Mouse (Mus musculus): ENCODE data around the gene Gdf1.
A peak's percentile ranks its signal among the peaks of the same experiment; 100 is the strongest.

Gdf1 gene

GRCm38 (mm10) chr8:70329124-70329834 lies at the start of gene Gdf1:
Gene Gdf1 (plus strand): TSS chr8:70329817.
- DNase-seq (ENCODE audit: extremely low read depth, low read depth, low spot score), result no peak

GRCm38 (mm10) chr8:70281001-70281400 lies 48.6 kb upstream of the Gdf1 start:
- no peak for DNase-seq (ENCODE audit: extremely low read depth, low read depth, low spot score)

DNA sequence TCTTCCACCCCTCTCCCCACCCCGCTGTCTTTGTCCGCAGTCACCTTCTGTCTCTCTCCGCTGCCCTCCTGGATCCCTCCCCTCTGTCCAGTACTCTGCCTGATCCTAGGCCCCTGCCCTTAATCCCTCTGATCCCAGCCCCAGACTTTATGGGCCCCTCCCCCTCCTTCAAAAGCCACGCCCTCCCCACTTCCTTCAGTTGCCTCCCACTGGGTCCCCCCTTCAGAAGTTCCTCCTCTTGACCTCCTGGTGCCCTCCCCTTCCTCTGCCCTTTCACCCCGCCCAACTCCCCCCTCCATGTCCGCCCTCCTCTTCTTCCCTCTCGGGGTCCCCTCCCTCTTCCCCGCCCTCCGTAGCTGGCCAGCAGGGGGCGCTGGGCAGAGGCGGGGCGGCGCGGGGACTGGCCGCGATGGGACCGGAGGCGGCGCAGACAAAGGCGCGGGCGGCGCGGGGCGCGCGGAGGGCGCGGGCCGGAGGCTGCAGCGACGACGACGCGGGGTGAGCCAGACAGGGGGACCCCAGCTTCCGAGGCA lies 46.9 kb upstream of the Gdf1 start, which contains the start of gene Homer3:
TSS of gene Homer3 (plus strand) at position 225 of the 533 bp plus-strand sequence.
- DNase-seq (ENCODE audit: extremely low read depth, low read depth, low spot score), result peak; percentile 18

DNA sequence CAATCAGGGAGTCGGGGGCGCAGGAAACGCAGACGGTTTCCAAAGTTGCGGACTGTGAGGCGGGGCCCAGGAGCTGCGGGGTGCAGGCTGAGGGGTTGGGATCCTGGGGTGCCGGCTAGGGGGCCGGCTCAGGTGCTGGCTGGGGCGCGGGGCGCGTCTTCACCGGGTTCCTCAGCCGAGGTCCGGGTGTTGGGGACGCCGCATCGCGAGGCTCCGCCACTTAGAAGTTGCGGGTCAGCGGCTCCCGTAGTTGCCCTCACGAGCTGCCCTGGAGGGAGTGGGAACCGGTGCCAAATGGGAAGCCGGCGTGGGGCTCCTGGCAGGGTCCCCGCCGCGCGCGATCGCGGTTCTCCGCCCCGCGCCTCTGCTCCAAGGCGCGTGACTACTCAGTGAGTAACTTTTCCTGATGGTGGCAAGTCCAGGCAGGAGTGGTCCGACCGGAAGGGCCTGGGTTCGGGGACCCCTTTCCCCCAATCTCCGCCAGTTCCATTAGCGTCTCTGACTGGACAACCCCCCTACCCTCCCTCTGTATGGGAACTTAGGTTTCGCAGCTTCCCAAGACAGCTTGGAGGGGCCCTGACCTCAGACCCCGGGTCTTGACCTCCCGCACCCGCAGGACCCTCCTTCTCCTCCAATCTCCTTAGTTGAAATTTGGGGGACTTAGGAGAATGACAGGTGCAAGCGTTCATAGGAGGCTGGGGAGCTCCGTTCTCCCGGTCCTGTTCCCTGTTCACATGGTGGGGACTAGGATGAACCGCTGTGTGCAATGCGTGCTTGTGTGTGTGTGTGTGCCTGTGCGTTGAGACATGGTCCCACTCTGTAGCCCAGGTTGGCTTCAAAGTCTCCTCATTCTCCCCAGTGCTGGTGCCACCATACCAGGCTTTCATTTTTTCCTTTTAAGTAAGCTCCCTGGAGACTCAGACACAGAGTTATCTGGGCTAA lies 46.2 kb upstream of the Gdf1 start:
- no peak for DNase-seq (ENCODE audit: extremely low read depth, low read depth, low spot score)

- DNase-seq (ENCODE audit: extremely low read depth, low read depth, low spot score), result no peak
These were observed 45.2 kb upstream of the Gdf1 start for GRCm38 (mm10) chr8:70284421-70284820.

GRCm38 (mm10) chr8:70285304-70285703 lies 44.3 kb upstream of the Gdf1 start:
- no peak for DNase-seq (ENCODE audit: extremely low read depth, low read depth, low spot score)

DNA sequence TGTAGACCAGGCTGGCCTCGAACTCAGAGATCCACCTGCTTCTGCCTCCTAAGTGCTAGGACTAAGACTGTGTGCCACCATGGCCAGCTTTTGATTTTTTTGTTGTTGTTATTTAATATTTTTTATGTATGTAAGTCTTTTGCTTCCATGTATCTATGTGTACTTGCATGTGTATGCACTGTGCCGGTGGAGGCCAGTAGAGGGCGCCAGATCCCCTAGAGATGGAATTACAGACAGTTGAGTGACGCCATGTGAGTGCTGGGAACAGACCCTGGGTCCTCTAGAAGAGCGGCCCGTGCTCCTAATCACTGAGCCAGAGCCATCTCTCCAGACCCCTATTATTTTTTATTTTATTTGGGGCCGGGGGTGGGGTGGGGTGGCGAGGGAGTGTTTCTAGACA lies 42.9 kb upstream of the Gdf1 start:
- DNase-seq (ENCODE audit: extremely low read depth, low read depth, low spot score), result no peak

GRCm38 (mm10) chr8:70293988-70294405 lies 35.6 kb upstream of the Gdf1 start:
- no peak for DNase-seq (ENCODE audit: extremely low read depth, low read depth, low spot score)

GRCm38 (mm10) chr8:70300881-70301280 lies 28.7 kb upstream of the Gdf1 start:
- no peak for DNase-seq (ENCODE audit: extremely low read depth, low read depth, low spot score)

- peak; percentile 30 for DNase-seq (ENCODE audit: extremely low read depth, low read depth, low spot score)
These were observed 27.2 kb upstream of the Gdf1 start, which contains the start of the genes Ddx49 and Cope for GRCm38 (mm10) chr8:70302358-70302890. Gene Ddx49 (minus strand): TSS chr8:70302489. Gene Cope (plus strand): TSS chr8:70302518.

DNA sequence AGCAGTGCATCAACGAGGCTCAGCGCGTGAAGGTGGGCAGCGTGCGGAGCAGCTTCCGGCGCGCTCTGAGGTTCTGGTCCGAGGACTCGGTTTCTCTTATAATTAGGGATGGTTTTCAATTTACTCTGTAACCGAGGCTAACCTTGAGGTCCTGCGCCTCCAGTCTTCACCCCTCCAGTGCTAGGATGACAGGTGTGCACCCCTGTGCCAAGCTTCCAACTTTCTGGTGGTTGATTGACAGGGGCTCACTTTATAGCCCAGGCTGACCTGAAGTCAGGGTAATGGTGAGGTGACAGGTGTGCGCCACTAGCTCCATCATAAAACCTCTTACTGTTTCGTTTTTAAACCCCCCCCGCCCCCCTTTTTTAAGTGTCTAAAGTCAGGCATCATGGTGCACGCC lies 26.7 kb upstream of the Gdf1 start:
- no peak for DNase-seq (ENCODE audit: extremely low read depth, low read depth, low spot score)

- no peak for DNase-seq (ENCODE audit: extremely low read depth, low read depth, low spot score)
These were observed 20.3 kb upstream of the Gdf1 start for GRCm38 (mm10) chr8:70309311-70309710.

- no peak for DNase-seq (ENCODE audit: extremely low read depth, low read depth, low spot score)
These were observed 16.2 kb upstream of the Gdf1 start for GRCm38 (mm10) chr8:70313399-70313798.

DNA sequence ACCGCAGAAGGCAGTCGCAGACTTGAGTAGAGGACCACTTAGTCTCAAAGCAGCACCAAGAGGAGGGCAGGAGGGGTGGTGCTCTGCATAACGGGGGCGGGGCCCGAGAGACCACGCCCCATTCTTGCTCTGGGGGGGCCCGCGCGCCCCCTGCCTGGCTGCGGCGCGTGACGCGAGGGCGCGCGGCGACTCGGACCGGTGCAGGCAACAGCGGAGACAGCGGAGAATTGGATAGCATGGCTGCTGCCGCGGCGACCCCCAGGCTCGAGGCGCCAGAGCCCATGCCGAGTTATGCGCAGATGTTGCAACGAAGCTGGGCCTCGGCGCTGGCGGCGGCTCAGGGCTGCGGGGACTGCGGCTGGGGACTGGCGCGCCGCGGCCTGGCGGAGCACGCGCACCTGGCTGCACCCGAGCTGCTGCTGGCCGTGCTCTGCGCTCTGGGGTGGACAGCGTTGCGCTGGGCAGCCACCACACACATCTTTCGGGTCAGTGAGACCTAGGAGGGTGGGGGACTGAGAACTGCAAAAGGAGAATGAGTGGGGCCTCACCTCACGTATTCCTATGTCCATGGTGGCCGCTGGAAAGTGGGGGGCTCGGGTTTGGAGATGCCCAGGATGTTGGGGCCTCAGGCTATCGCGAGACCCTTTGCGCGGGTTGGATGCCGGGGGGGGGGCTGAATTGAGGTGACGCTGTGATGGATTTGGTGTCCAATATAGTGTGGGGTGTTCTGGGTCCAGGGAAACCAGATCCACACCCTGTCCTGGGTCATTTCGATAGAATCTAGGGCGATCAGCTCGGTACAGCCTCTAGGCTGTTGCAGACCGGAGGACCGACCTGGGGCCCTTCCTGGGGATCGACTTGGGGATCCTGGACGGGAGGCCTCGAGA lies 13.8 kb upstream of the Gdf1 start, which contains the start of gene Cers1:
TSS of gene Cers1 (plus strand) at position 152 of the 887 bp plus-strand sequence.
- DNase-seq (ENCODE audit: extremely low read depth, low read depth, low spot score), result no peak

GRCm38 (mm10) chr8:70316511-70317504 lies 12.8 kb upstream of the Gdf1 start:
- DNase-seq (ENCODE audit: extremely low read depth, low read depth, low spot score), result no peak

DNA sequence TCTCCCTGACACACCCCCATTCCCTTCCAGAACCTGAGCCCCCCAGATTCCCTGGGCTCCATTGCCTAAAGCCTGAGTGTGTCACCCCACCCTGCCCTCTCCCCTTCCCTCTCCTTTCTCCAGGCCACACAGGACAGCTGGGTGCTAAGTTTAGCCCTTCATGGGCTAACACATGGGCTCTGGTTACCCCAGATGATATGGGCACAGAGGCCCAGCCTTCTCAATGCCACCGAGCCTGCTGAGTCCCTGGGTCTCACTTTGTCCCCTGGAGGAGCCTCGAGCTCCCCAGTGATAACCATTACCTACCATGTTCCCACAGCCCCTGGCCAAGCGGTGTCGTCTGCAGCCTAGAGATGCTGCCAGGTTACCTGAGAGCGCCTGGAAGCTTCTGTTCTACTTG lies 11.7 kb upstream of the Gdf1 start:
- no peak for DNase-seq (ENCODE audit: extremely low read depth, low read depth, low spot score)

GRCm38 (mm10) chr8:70323716-70324115 lies 5.9 kb upstream of the Gdf1 start:
- no peak for DNase-seq (ENCODE audit: extremely low read depth, low read depth, low spot score)

DNA sequence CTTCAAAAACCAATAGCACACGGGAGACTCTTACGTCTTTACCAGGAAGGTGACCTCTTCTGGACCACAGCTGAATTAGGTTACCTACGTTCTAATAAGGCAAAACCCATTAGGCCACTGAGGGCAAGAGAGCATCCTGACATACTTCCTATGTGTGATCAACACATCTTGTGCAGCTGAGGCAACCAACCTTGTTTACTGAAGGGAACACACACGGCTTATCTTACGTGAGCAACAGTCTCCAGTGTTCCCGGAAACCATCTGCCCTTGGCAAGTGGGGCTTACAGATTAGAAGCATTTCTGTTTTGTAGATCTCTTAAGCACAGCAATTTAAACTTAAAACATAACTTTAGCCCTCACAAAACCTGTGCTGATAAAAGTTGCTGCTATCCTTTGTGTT lies 2.1 kb upstream of the Gdf1 start:
- DNase-seq (ENCODE audit: extremely low read depth, low read depth, low spot score), result no peak
